Mouse (Mus musculus) thymus, adult 2 months (tissue): ENCODE results near the gene Tmem158. TPM values are rescaled to one million over a fixed set of nuclear protein-coding genes. Genes with fewer than 3 reads are reported as not detected.

Experiments used
- DNase-seq: peaks from one replicate; pipeline ENCODE4 v3.0.0; 2021
- H3K27ac ChIP-seq: fragments of 200-500 bp; 2 replicates; pipeline ENCODE4 v1.5.1; 2012; ENCODE audit warnings: low read length, control low read depth; ENCODE audit not compliant: control insufficient read depth, insufficient read depth
- H3K27me3 ChIP-seq: fragments of 200-500 bp; 2 replicates; pipeline ENCODE4 v1.6.1; 2012; ENCODE audit warnings: mild to moderate bottlenecking, low read length, moderate library complexity, mixed read lengths; ENCODE audit not compliant: control insufficient read depth, insufficient read depth
- H3K36me3 ChIP-seq: fragments of 200-500 bp; 2 replicates; pipeline ENCODE4 v1.6.1; 2012; ENCODE audit warnings: mild to moderate bottlenecking, low read length, moderate library complexity; ENCODE audit not compliant: control insufficient read depth, insufficient read depth
- H3K4me1 ChIP-seq: fragments of 200-500 bp; replicated peaks from 2 replicates; pipeline ENCODE4 v1.6.1; 2012; ENCODE audit warnings: low read length; ENCODE audit not compliant: control insufficient read depth, insufficient read depth
- H3K4me3 ChIP-seq: fragments of 200-500 bp; 2 replicates; pipeline ENCODE4 v1.5.1; 2012; ENCODE audit warnings: mild to moderate bottlenecking, low read length, control low read depth, moderate library complexity; ENCODE audit not compliant: control insufficient read depth, insufficient read depth
- CTCF ChIP-seq: fragments of 200-500 bp; IDR thresholded peaks from 2 replicates; pipeline ENCODE4 v1.5.1; 2012; ENCODE audit warnings: mild to moderate bottlenecking, control low read depth, low read length, moderate library complexity, borderline replicate concordance; ENCODE audit not compliant: control insufficient read depth, poor library complexity, insufficient read depth; ENCODE audit errors: extremely low read depth
- POLR2A ChIP-seq: fragments of 200-500 bp; IDR thresholded peaks from 2 replicates; pipeline ENCODE4 v1.6.1; 2012; ENCODE audit warnings: mild to moderate bottlenecking, low read length, control low read depth, moderate library complexity; ENCODE audit not compliant: control insufficient read depth, poor library complexity, insufficient read depth; ENCODE audit errors: extremely low read depth
- WGBS: fragments of 180-500 bp; shearing (Covaris S2); methylation state at CpG from one replicate; pipeline ENCODE4 v1.1.7; 2018; 5-methylcytosine and 5-hydroxymethylcytosine counted together
- polyA plus RNA-seq: library from polyadenylated mRNA; depleted of rRNA; stranded (reverse); fragments of >200 nt; gene quantifications from 2 replicates; pipeline ENCODE4 v1.2.3, GENCODE M21; 2012

Tmem158 gene
- polyA plus RNA-seq, 1 experiment: 14.1 TPM

GRCm38 (mm10) chr9:123255736-123256135 is 4.8 kb downstream of the Tmem158 start:
- no peaks in the 10 kb centered on the region for H3K36me3 ChIP-seq
- no peak overlapping the region for H3K27ac ChIP-seq
- H3K4me3 ChIP-seq: no peak overlapping the region
- peaks cover 6% of the 10 kb centered on the region; the same call in 1 of the 2 replicates for H3K27me3 ChIP-seq
- TF ChIP-seq POLR2A (no peak), CTCF (no peak)
- 92% methylated on average over 3 of the region's 3 CpGs for WGBS
- no peak for DNase-seq
- H3K4me1 ChIP-seq: peaks cover 12% of the 10 kb centered on the region

- no peak for DNase-seq
- no peaks in the 10 kb centered on the region for H3K4me1 ChIP-seq
- no peak overlapping the region for H3K4me3 ChIP-seq
- no peaks in the 10 kb centered on the region for H3K27me3 ChIP-seq
- no peak overlapping the region for H3K27ac ChIP-seq
- TF ChIP-seq POLR2A (no peak), CTCF (no peak)
- no peaks in the 10 kb centered on the region for H3K36me3 ChIP-seq
- WGBS: 86% methylated on average over 1 of the region's 1 CpGs
Measured at GRCm38 (mm10) chr9:123247992-123248391, 12.6 kb downstream of the Tmem158 start.

- Histone ChIP-seq H3K4me1 (no peaks in the 10 kb centered on the region), H3K4me3 (no peak overlapping the region), H3K36me3 (no peaks in the 10 kb centered on the region), H3K27ac (no peak overlapping the region), H3K27me3 (no peaks in the 10 kb centered on the region)
- TF ChIP-seq POLR2A (no peak), CTCF (no peak)
- no peak for DNase-seq
- 88% methylated on average over 4 of the region's 4 CpGs for WGBS
Measured at GRCm38 (mm10) chr9:123245146-123245545, 15.4 kb downstream of the Tmem158 start.

DNA sequence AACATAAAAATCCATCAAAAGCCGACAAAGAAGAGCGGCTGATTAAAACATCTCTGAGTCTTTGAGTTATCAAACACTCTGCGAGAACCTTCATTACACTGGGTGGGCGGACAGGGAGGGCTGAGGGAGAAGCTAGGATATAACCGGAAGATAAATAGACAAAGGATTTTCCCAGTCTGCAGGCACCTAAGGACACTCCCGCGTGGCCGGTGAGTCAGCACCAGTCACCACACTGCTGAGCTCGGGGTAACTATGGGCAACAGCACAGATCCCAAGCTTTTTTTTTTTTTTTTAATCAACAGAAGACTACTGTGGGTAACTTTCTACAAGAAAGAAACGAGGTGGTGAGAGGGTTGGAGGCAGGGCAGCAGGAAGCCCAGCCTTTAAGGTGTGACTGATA is 16.6 kb downstream of the Tmem158 start:
- WGBS: 68% methylated on average over 10 of the region's 10 CpGs
- Histone ChIP-seq H3K27me3 (no peaks in the 10 kb centered on the region), H3K27ac (no peak overlapping the region), H3K4me3 (no peak overlapping the region), H3K36me3 (no peaks in the 10 kb centered on the region), H3K4me1 (peaks cover 3% of the 10 kb centered on the region; the same call in 1 of the 2 replicates)
- no peak for TF ChIP-seq POLR2A
- TF ChIP-seq CTCF: no peak
- no peak for DNase-seq

GRCm38 (mm10) chr9:123241191-123241590 is 19.4 kb downstream of the Tmem158 start:
- WGBS: 94% methylated on average over 5 of the region's 5 CpGs
- no peak overlapping the region for H3K4me3 ChIP-seq
- no peak for DNase-seq
- H3K36me3 ChIP-seq: no peaks in the 10 kb centered on the region
- TF ChIP-seq CTCF: no peak
- H3K27me3 ChIP-seq: no peaks in the 10 kb centered on the region
- peaks cover 8% of the 10 kb centered on the region for H3K4me1 ChIP-seq
- no peak overlapping the region for H3K27ac ChIP-seq

DNA sequence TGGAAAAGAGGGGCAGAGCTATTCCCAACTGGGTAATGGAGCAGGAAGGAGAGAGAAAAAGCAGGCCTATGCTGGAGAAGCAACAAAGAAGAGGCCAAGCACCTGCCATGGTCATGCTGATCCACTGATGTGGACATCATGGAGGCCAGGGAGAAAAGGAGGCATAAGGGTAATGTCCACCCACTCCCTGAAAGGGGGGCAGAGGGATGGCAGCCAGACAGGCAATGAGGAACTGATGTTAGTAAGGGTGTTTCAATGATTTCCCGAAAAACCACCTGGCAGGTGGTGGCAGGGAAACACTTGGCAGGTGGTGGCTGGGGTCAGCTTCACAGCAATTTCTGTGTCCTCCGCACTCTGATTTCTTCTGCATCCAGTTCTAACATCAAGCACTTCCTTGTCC is 19.8 kb downstream of the Tmem158 start:
- Histone ChIP-seq H3K36me3 (no peaks in the 10 kb centered on the region), H3K27me3 (no peaks in the 10 kb centered on the region), H3K27ac (no peak overlapping the region), H3K4me3 (no peak overlapping the region), H3K4me1 (peaks cover 8% of the 10 kb centered on the region)
- 88% methylated on average over 2 of the region's 2 CpGs for WGBS
- no peak for DNase-seq
- TF ChIP-seq POLR2A: no peak
- TF ChIP-seq CTCF: no peak

- peaks cover 8% of the 10 kb centered on the region for H3K4me1 ChIP-seq
- TF ChIP-seq CTCF (no peak), POLR2A (no peak)
- WGBS: 88% methylated on average over 5 of the region's 5 CpGs
- H3K27ac ChIP-seq: no peak overlapping the region
- no peak overlapping the region for H3K4me3 ChIP-seq
- no peaks in the 10 kb centered on the region for H3K27me3 ChIP-seq
- no peaks in the 10 kb centered on the region for H3K36me3 ChIP-seq
- no peak for DNase-seq
Measured at GRCm38 (mm10) chr9:123240271-123240670, 20.3 kb downstream of the Tmem158 start.
